Mouse (Mus musculus) MEL (cell line): ENCODE results near the gene Aftph. TPM values are rescaled to one million over a fixed set of nuclear protein-coding genes. Genes with fewer than 3 reads are reported as not detected.

Experiments used
- DNase-seq: peaks from one replicate; pipeline ENCODE4 v3.0.0; 2011; ENCODE audit warnings: low read depth, low spot score
- H3K27ac ChIP-seq: 2 replicates; pipeline ENCODE4 v1.5.1; 2012; ENCODE audit warnings: low read depth, mild to moderate bottlenecking, control low read depth, low read length, moderate library complexity; ENCODE audit not compliant: control insufficient read depth
- H3K27me3 ChIP-seq, 2 experiments: fragments of 150-350 bp in 1 of 2; sonication (generic) in 1 of 2; 2 replicates each; pipeline ENCODE4 v1.6.1; 2012; ENCODE audit warnings: low read length in 2 of 2, mild to moderate bottlenecking in 2 of 2, improper control_type of control experiment in 1 of 2, moderate library complexity in 1 of 2; ENCODE audit not compliant: insufficient read depth in 2 of 2, control insufficient read depth in 1 of 2
- H3K36me3 ChIP-seq, 2 experiments: 2 replicates each; pipeline ENCODE4 v1.6.1; 2012 to 2014; ENCODE audit warnings: low read length in 2 of 2, improper control_type of control experiment in 1 of 2, inconsistent platforms in 1 of 2, mild to moderate bottlenecking in 1 of 2; ENCODE audit not compliant: insufficient read depth in 2 of 2, control insufficient read depth in 1 of 2
- H3K4me1 ChIP-seq, 2 experiments: fragments of 150-350 bp in 1 of 2; sonication (generic) in 1 of 2; 2 replicates each; pipeline ENCODE4 v1.6.1; 2012; ENCODE audit warnings: low read length in 2 of 2, improper control_type of control experiment in 1 of 2, mild to moderate bottlenecking in 1 of 2; ENCODE audit not compliant: insufficient read depth in 2 of 2, control insufficient read depth in 1 of 2
- H3K4me3 ChIP-seq, 2 experiments: fragments of 150-350 bp in 1 of 2; sonication (generic) in 1 of 2; 2 replicates each; pipeline ENCODE4 v1.5.1; 2012; ENCODE audit warnings: low read depth in 2 of 2, low read length in 2 of 2, mild to moderate bottlenecking in 2 of 2, moderate library complexity in 2 of 2, control low read depth in 1 of 2, improper control_type of control experiment in 1 of 2; ENCODE audit not compliant: control insufficient read depth in 1 of 2, insufficient read depth in 1 of 2
- H3K79me2 ChIP-seq: 2 replicates; pipeline ENCODE4 v1.6.1; 2012; ENCODE audit warnings: mild to moderate bottlenecking, low read length, moderate library complexity; ENCODE audit not compliant: control insufficient read depth, poor library complexity, insufficient read depth
- H3K9ac ChIP-seq: 2 replicates; pipeline ENCODE4 v1.6.1; 2012; ENCODE audit warnings: low read depth, mild to moderate bottlenecking, control low read depth, low read length, moderate library complexity; ENCODE audit not compliant: control insufficient read depth, poor library complexity, severe bottlenecking
- H3K9me3 ChIP-seq: fragments of 150-350 bp; sonication (generic); replicated peaks from 2 replicates; pipeline ENCODE4 v1.6.1; 2012; ENCODE audit warnings: mild to moderate bottlenecking, low read length, improper control_type of control experiment, moderate library complexity; ENCODE audit not compliant: insufficient read depth
- BHLHE40 ChIP-seq: IDR thresholded peaks from 2 replicates; pipeline ENCODE4 v1.6.1; 2012; ENCODE audit warnings: low read depth, mild to moderate bottlenecking, inconsistent platforms, low read length, improper control_type of control experiment, borderline replicate concordance
- CHD1 ChIP-seq: IDR thresholded peaks from 2 replicates; pipeline ENCODE4 v1.6.1; 2012; ENCODE audit warnings: low read depth, mild to moderate bottlenecking, inconsistent platforms, low read length, improper control_type of control experiment
- CHD2 ChIP-seq: IDR thresholded peaks from 2 replicates; pipeline ENCODE4 v1.6.1; 2011; ENCODE audit warnings: low read length, improper control_type of control experiment
- CTCF ChIP-seq, 3 experiments: IDR thresholded peaks in 2 of 3; conservative IDR thresholded peaks in 1 of 3; 2 replicates each; pipeline ENCODE4 v1.5.1; 2011 to 2012; ENCODE audit warnings: low read length in 3 of 3, low read depth in 2 of 3, mild to moderate bottlenecking in 2 of 3, improper control_type of control experiment in 1 of 3, inconsistent platforms in 1 of 3, mixed read lengths in 1 of 3, moderate library complexity in 1 of 3; ENCODE audit not compliant: control insufficient read depth in 1 of 3, insufficient read depth in 1 of 3, poor library complexity in 1 of 3, severe bottlenecking in 1 of 3
- E2F4 ChIP-seq: IDR thresholded peaks from 2 replicates; pipeline ENCODE4 v1.6.1; 2011; ENCODE audit warnings: low read depth, low read length, improper control_type of control experiment, borderline replicate concordance
- EP300 ChIP-seq, 2 experiments: IDR thresholded peaks; 2 replicates each; pipeline ENCODE4 v1.6.1; 2011; ENCODE audit warnings: improper control_type of control experiment in 2 of 2, low read length in 2 of 2, low read depth in 1 of 2, mild to moderate bottlenecking in 1 of 2
- GABPA ChIP-seq: IDR thresholded peaks from 2 replicates; pipeline ENCODE4 v1.6.1; 2012; ENCODE audit warnings: low read depth, mild to moderate bottlenecking, inconsistent platforms, low read length, improper control_type of control experiment, moderate library complexity
- GATA1 ChIP-seq: IDR thresholded peaks from 2 replicates; pipeline ENCODE4 v1.6.1; 2011; ENCODE audit warnings: low read depth, low read length, improper control_type of control experiment
- HCFC1 ChIP-seq: IDR thresholded peaks from 2 replicates; pipeline ENCODE4 v1.6.1; 2012; ENCODE audit warnings: low read depth, mild to moderate bottlenecking, inconsistent platforms, low read length, improper control_type of control experiment, moderate library complexity
- KAT2A ChIP-seq: conservative IDR thresholded peaks from 2 replicates; pipeline ENCODE4 v1.6.1; 2012; ENCODE audit warnings: low read depth, low read length, improper control_type of control experiment, inconsistent platforms
- MAFK ChIP-seq: IDR thresholded peaks from 2 replicates; pipeline ENCODE4 v1.6.1; 2011; ENCODE audit warnings: low read depth, mild to moderate bottlenecking, low read length, improper control_type of control experiment, borderline replicate concordance
- MAZ ChIP-seq: IDR thresholded peaks from 2 replicates; pipeline ENCODE4 v1.6.1; 2012; ENCODE audit warnings: low read depth, mild to moderate bottlenecking, inconsistent platforms, low read length, improper control_type of control experiment
- MYC ChIP-seq: IDR thresholded peaks from 2 replicates; pipeline ENCODE4 v1.6.1; 2011; ENCODE audit warnings: low read depth, mild to moderate bottlenecking, low read length, improper control_type of control experiment, moderate library complexity
- POLR2AphosphoS2 ChIP-seq: IDR thresholded peaks from 2 replicates; pipeline ENCODE4 v1.6.1; 2011; ENCODE audit warnings: low read length, improper control_type of control experiment
- RAD21 ChIP-seq: IDR thresholded peaks from 2 replicates; pipeline ENCODE4 v1.6.1; 2011; ENCODE audit warnings: mild to moderate bottlenecking, low read depth, low read length, improper control_type of control experiment
- SIN3A ChIP-seq: IDR thresholded peaks from 2 replicates; pipeline ENCODE4 v1.6.1; 2012; ENCODE audit warnings: low read length, improper control_type of control experiment, inconsistent platforms
- SMC3 ChIP-seq: IDR thresholded peaks from 2 replicates; pipeline ENCODE4 v1.6.1; 2011; ENCODE audit warnings: low read depth, low read length, improper control_type of control experiment
- TBP ChIP-seq: IDR thresholded peaks from 2 replicates; pipeline ENCODE4 v1.8.0; 2011; ENCODE audit warnings: low read depth, low read length, improper control_type of control experiment
- TCF12 ChIP-seq: IDR thresholded peaks from 2 replicates; pipeline ENCODE4 v1.6.1; 2014; ENCODE audit warnings: low read depth, mild to moderate bottlenecking, inconsistent platforms, low read length, improper control_type of control experiment, moderate library complexity
- UBTF ChIP-seq: IDR thresholded peaks from 2 replicates; pipeline ENCODE4 v1.6.1; 2012; ENCODE audit warnings: low read depth, mild to moderate bottlenecking, inconsistent platforms, low read length, improper control_type of control experiment, moderate library complexity, borderline replicate concordance; ENCODE audit not compliant: insufficient read depth
- USF2 ChIP-seq, 2 experiments: IDR thresholded peaks; 2 replicates each; pipeline ENCODE4 v1.6.1; 2011 to 2012; ENCODE audit warnings: improper control_type of control experiment in 2 of 2, low read length in 2 of 2, borderline replicate concordance in 1 of 2, inconsistent platforms in 1 of 2, low read depth in 1 of 2, mild to moderate bottlenecking in 1 of 2; ENCODE audit not compliant: insufficient read depth in 1 of 2
- ZC3H11A ChIP-seq: IDR thresholded peaks from 2 replicates; pipeline ENCODE4 v1.6.1; 2012; ENCODE audit warnings: low read depth, mild to moderate bottlenecking, inconsistent platforms, low read length, improper control_type of control experiment
- ZKSCAN1 ChIP-seq: IDR thresholded peaks from 2 replicates; pipeline ENCODE4 v1.6.1; 2012; ENCODE audit warnings: low read depth, mild to moderate bottlenecking, inconsistent platforms, low read length, improper control_type of control experiment, moderate library complexity
- ZMIZ1 ChIP-seq: IDR thresholded peaks from 2 replicates; pipeline ENCODE4 v1.6.1; 2012; ENCODE audit warnings: low read depth, mild to moderate bottlenecking, inconsistent platforms, low read length, improper control_type of control experiment, moderate library complexity
- polyA plus RNA-seq, 2 experiments: library from polyadenylated mRNA; stranded (reverse) in 1 of 2; unstranded in 1 of 2; fragments of >175 nt in 1 of 2; fragments of >200 nt in 1 of 2; gene quantifications; 2 replicates each; pipeline versions ENCODE4 v1.2.1 to v1.2.4; 2012; ENCODE audit warnings: low replicate concordance in 2 of 2, low read depth in 1 of 2; ENCODE audit not compliant: insufficient read length in 2 of 2, insufficient read depth in 1 of 2, missing spikeins in 1 of 2
- total RNA-seq: library from RNA; depleted of rRNA; stranded (reverse); fragments of 300-350 nt; gene quantifications from 2 replicates; pipeline ENCODE4 v1.2.3, GENCODE M21; 2012

Gene Aftph
- total and polyA plus RNA-seq, 3 experiments, result 38.1 to 47.2 (median 38.1) TPM

DNA sequence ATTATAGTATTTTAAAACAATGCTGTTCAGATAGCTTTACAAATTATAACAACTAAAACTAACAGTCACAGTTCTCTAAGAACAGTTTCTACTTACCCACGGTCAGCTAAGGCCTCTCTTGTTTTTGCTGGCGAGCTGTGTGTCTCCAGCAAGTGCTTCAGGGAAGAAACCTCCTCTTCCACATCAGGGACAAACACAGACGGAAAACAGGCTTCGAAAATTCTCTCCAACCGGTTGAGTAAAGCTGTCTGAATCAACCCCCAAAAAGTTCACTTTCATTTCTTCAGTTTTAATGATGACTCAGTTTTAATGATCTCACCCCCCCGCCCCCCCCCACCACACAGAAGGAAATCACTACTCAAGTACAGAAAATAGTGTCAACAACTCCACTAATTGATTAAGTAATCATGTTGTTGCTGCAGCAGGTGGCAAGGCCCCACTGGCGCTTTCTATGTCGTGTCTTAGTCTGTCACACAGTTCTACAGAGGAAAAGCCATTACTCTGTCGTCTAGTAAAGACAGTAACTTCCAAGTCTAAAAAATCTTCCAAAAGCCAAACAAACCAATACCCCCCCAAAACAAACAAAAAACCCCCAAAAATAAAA is 29.2 kb downstream of the Aftph start:
- DNase-seq, result no peak
- Histone ChIP-seq H3K27ac (no peak overlapping the region), H3K4me1 (no peaks in the 10 kb centered on the region), H3K9ac (no peak overlapping the region), H3K36me3 (peaks cover 0 to 9% of the 10 kb centered on the region in 2 experiments; a peak in 2 of 4 replicates), H3K79me2 (peaks cover 18% of the 10 kb centered on the region), H3K9me3 (no peaks in the 10 kb centered on the region), H3K27me3 (no peaks in the 10 kb centered on the region), H3K4me3 (no peak overlapping the region)
- TF ChIP-seq MAZ, result no peak
- no peak for TF ChIP-seq UBTF
- TF ChIP-seq EP300 (IDR thresholded peaks at IDR 0.05; ENCODE audit: low read depth in 1 of 2, low read length in 2 of 2), result no peak
- TF ChIP-seq ZC3H11A, result no peak
- no peak for TF ChIP-seq CHD2
- no peak for TF ChIP-seq MAFK
- TF ChIP-seq POLR2AphosphoS2, result no peak
- no peak for TF ChIP-seq KAT2A
- TF ChIP-seq GABPA, result no peak
- no peak for TF ChIP-seq BHLHE40
- no peak for TF ChIP-seq ZKSCAN1
- TF ChIP-seq SIN3A, result no peak
- TF ChIP-seq CHD1, result no peak
- no peak for TF ChIP-seq SMC3
- TF ChIP-seq TBP, result no peak
- TF ChIP-seq TCF12, result no peak
- TF ChIP-seq CTCF (IDR thresholded peaks at IDR 0.05 in 2 of 3, conservative IDR thresholded peaks at IDR 0.05 in 1 of 3; ENCODE audit: control insufficient read depth in 1 of 3, insufficient read depth in 1 of 3, low read depth in 2 of 3, low read length in 3 of 3, poor library complexity in 1 of 3, severe bottlenecking in 1 of 3), result no peak
- no peak for TF ChIP-seq HCFC1
- TF ChIP-seq ZMIZ1, result no peak

DNA sequence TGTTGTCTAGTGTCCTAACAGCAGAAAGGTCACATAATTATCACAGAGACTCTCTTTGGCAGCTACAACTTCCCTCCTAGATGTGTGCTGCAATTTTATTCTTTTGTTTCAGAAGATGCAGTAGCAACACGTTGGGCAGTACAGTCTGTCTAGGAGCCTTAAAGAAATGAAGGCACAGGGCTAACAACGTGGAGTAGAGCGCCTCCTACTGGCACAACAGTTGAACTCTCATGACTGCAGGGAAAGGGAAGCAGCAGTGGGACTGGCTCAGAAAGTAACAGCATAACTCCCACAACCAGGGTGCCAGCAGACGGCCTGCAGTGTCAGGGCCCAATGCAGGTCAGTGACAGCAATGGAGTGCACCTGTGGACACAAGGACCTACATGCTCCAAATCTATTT is 50.4 kb downstream of the Aftph start:
- no peak overlapping the region for H3K27ac ChIP-seq
- no peak overlapping the region for H3K9ac ChIP-seq
- no peaks in the 10 kb centered on the region for H3K4me1 ChIP-seq
- H3K9me3 ChIP-seq, result no peaks in the 10 kb centered on the region
- no peak overlapping the region for H3K4me3 ChIP-seq
- no peaks in the 10 kb centered on the region for H3K79me2 ChIP-seq
- peak; percentile 84 for DNase-seq
- no peaks in the 10 kb centered on the region for H3K27me3 ChIP-seq
- H3K36me3 ChIP-seq, result no peaks in the 10 kb centered on the region; a peak in 1 of 4 replicates
- TF ChIP-seq MYC (0 out of 2 replicates have a peak, but pooled peaks have one; percentile 63), TBP (no peak), RAD21 (peak; percentile 90), CTCF (IDR thresholded peaks at IDR 0.05 in 2 of 3, conservative IDR thresholded peaks at IDR 0.05 in 1 of 3; ENCODE audit: control insufficient read depth in 1 of 3, insufficient read depth in 1 of 3, low read depth in 2 of 3, low read length in 3 of 3, poor library complexity in 1 of 3, severe bottlenecking in 1 of 3) (peak; percentile 86 to 96 (median 95)), BHLHE40 (no peak), SIN3A (0 out of 2 replicates have a peak, but pooled peaks have one; percentile 22), ZKSCAN1 (no peak), GATA1 (0 out of 2 replicates have a peak, but pooled peaks have one; percentile 3), POLR2AphosphoS2 (no peak), ZC3H11A (peak; percentile 76), E2F4 (no peak), SMC3 (peak; percentile 88), USF2 (IDR thresholded peaks at IDR 0.05; ENCODE audit: borderline replicate concordance in 1 of 2, insufficient read depth in 1 of 2, low read depth in 1 of 2, low read length in 2 of 2) (no peak), MAZ (no peak), EP300 (IDR thresholded peaks at IDR 0.05; ENCODE audit: low read depth in 1 of 2, low read length in 2 of 2) (no peak)
